Mouse (Mus musculus) ES-E14 (cell line): Measurements from ENCODE around the gene Mettl24. TPM values are rescaled to one million over a fixed set of nuclear protein-coding genes. Genes with fewer than 3 reads are reported as not detected.

Source experiments
- DNase-seq: peaks from one replicate; pipeline ENCODE4 v3.0.0-alpha.2; 2013; ENCODE audit warnings: low read depth, low spot score
- H3K27ac ChIP-seq: 2 replicates; pipeline ENCODE4 v1.5.1; 2012; ENCODE audit warnings: low read depth, mild to moderate bottlenecking, low read length, moderate library complexity, mixed read lengths; ENCODE audit not compliant: poor library complexity, insufficient read depth, severe bottlenecking
- H3K36me3 ChIP-seq: 2 replicates; pipeline ENCODE4 v1.6.1; 2012; ENCODE audit warnings: mild to moderate bottlenecking, low read length, moderate library complexity, mixed read lengths; ENCODE audit not compliant: control insufficient read depth, poor library complexity, insufficient read depth, severe bottlenecking
- H3K4me1 ChIP-seq, 2 experiments: fragments of 150-350 bp in 1 of 2; sonication (generic) in 1 of 2; 2 replicates each; pipeline ENCODE4 v1.6.1; 2012; ENCODE audit warnings: low read length in 2 of 2, mild to moderate bottlenecking in 1 of 2, mixed read lengths in 1 of 2; ENCODE audit not compliant: control insufficient read depth in 2 of 2, insufficient read depth in 2 of 2, poor library complexity in 1 of 2
- H3K4me3 ChIP-seq, 2 experiments: fragments of 150-350 bp in 1 of 2; sonication (generic) in 1 of 2; 2 replicates each; pipeline ENCODE4 v1.5.1; 2012; ENCODE audit warnings: low read length in 2 of 2, low read depth in 1 of 2, mild to moderate bottlenecking in 1 of 2, mixed read lengths in 1 of 2; ENCODE audit not compliant: insufficient read depth in 1 of 2, poor library complexity in 1 of 2, severe bottlenecking in 1 of 2
- H3K9ac ChIP-seq: 2 replicates; pipeline ENCODE4 v1.6.1; 2012; ENCODE audit warnings: low read depth, mild to moderate bottlenecking, low read length, mixed read lengths; ENCODE audit not compliant: poor library complexity, insufficient read depth, severe bottlenecking
- H3K9me3 ChIP-seq: fragments of 150-350 bp; sonication (generic); 2 replicates; pipeline ENCODE4 v1.6.1; 2012; ENCODE audit warnings: low read depth, mild to moderate bottlenecking, low read length; ENCODE audit not compliant: control insufficient read depth, insufficient read depth
- CHD2 ChIP-seq: IDR thresholded peaks from 2 replicates; pipeline ENCODE4 v1.6.1; 2014; ENCODE audit warnings: mild to moderate bottlenecking, low read depth, low read length, inconsistent platforms
- HCFC1 ChIP-seq: IDR thresholded peaks from 2 replicates; pipeline ENCODE4 v1.6.1; 2012; ENCODE audit warnings: low read length, inconsistent platforms, borderline replicate concordance; ENCODE audit not compliant: insufficient read depth
- MAFK ChIP-seq: IDR thresholded peaks from 2 replicates; pipeline ENCODE4 v1.6.1; 2014; ENCODE audit warnings: mild to moderate bottlenecking, low read depth, low read length, inconsistent platforms; ENCODE audit not compliant: insufficient read depth
- ZC3H11A ChIP-seq: IDR thresholded peaks from 2 replicates; pipeline ENCODE4 v1.6.1; 2012; ENCODE audit warnings: low read depth, mild to moderate bottlenecking, inconsistent platforms, low read length, borderline replicate concordance
- ZNF384 ChIP-seq: IDR thresholded peaks from 2 replicates; pipeline ENCODE4 v1.6.1; 2012; ENCODE audit warnings: low read depth, low read length, inconsistent platforms
- in situ Hi-C, 2 experiments: fragments of 600-800 bp; cut with MboI; formaldehyde crosslinking; loops; one replicate each; pipeline ENCODE4 v1.15.1; 2025; ENCODE audit warnings: low sequenced_read_pairs in 2 of 2, inconsistent platforms in 1 of 2; ENCODE audit not compliant: unreplicated experiment in 2 of 2
- total RNA-seq: library from RNA; depleted of rRNA; stranded (reverse); fragments of 300-350 nt; gene quantifications from 2 replicates; pipeline ENCODE4 v1.2.3, GENCODE M21; 2012

Mettl24 gene
- total RNA-seq, 1 experiment = 0.40 TPM

GRCm38 (mm10) chr10:40678477-40678876, 4.6 kb upstream of the Mettl24 start:
- H3K4me1 ChIP-seq = no peaks in the 10 kb centered on the region
- no peak overlapping the region for H3K9ac ChIP-seq
- TF ChIP-seq ZNF384 (no peak), HCFC1 (no peak), CHD2 (no peak), MAFK (no peak), ZC3H11A (no peak)
- DNase-seq = no peak
- in situ Hi-C loops = no loop called here
- no peaks in the 10 kb centered on the region for H3K36me3 ChIP-seq
- no peak overlapping the region for H3K4me3 ChIP-seq
- no peak overlapping the region for H3K27ac ChIP-seq
- no peaks in the 10 kb centered on the region for H3K9me3 ChIP-seq

GRCm38 (mm10) chr10:40682470-40682869, 612 bp upstream of the Mettl24 start:
- no peak overlapping the region for H3K9ac ChIP-seq
- H3K27ac ChIP-seq = no peak overlapping the region
- TF ChIP-seq CHD2 = no peak
- TF ChIP-seq HCFC1 = no peak
- no peak for TF ChIP-seq ZNF384
- no peak for TF ChIP-seq MAFK
- no peak for TF ChIP-seq ZC3H11A
- in situ Hi-C loops = no loop called here
- no peaks in the 10 kb centered on the region for H3K36me3 ChIP-seq
- peaks cover 0 to 2% of the 10 kb centered on the region in 2 experiments; a peak in 1 of 4 replicates for H3K4me1 ChIP-seq
- no peak for DNase-seq
- H3K4me3 ChIP-seq = no peak overlapping the region
- no peaks in the 10 kb centered on the region for H3K9me3 ChIP-seq

- peak; percentile 4 for DNase-seq
- no peaks in the 10 kb centered on the region for H3K9me3 ChIP-seq
- H3K27ac ChIP-seq = no peak overlapping the region
- H3K9ac ChIP-seq = no peak overlapping the region
- no peaks in the 10 kb centered on the region for H3K36me3 ChIP-seq
- H3K4me1 ChIP-seq = peaks cover 0 to 2% of the 10 kb centered on the region in 2 experiments; a peak in 1 of 4 replicates
- in situ Hi-C loops = no loop called here
- peak overlapping the region in 1 of 2 experiments; percentile 73; a peak in 2 of 4 replicates for H3K4me3 ChIP-seq
- TF ChIP-seq MAFK = no peak
- no peak for TF ChIP-seq ZC3H11A
These were observed 779 bp downstream of the Mettl24 start for GRCm38 (mm10) chr10:40683868-40684253.

- TF ChIP-seq HCFC1 (no peak), ZNF384 (no peak), CHD2 (no peak), ZC3H11A (no peak), MAFK (no peak)
- no peak overlapping the region for H3K4me3 ChIP-seq
- no peak overlapping the region for H3K27ac ChIP-seq
- DNase-seq = no peak
- peaks cover 0 to 2% of the 10 kb centered on the region in 2 experiments; a peak in 1 of 4 replicates for H3K4me1 ChIP-seq
- no peaks in the 10 kb centered on the region for H3K9me3 ChIP-seq
- in situ Hi-C loops = no loop called here
- no peak overlapping the region for H3K9ac ChIP-seq
- no peaks in the 10 kb centered on the region for H3K36me3 ChIP-seq
These were observed 1.2 kb downstream of the Mettl24 start for GRCm38 (mm10) chr10:40684326-40684725.

- H3K27ac ChIP-seq = no peak overlapping the region
These were observed 2.6 kb downstream of the Mettl24 start for GRCm38 (mm10) chr10:40685641-40686040.

More at GRCm38 (mm10) chr10:40685641-40686040, 2.6 kb downstream of the Mettl24 start:
- in situ Hi-C loops = no loop called here
- no peaks in the 10 kb centered on the region for H3K9me3 ChIP-seq
- H3K36me3 ChIP-seq = no peaks in the 10 kb centered on the region
- H3K4me1 ChIP-seq = peaks cover 0 to 2% of the 10 kb centered on the region in 2 experiments; a peak in 1 of 4 replicates
- no peak for TF ChIP-seq ZC3H11A
- TF ChIP-seq MAFK = no peak
- TF ChIP-seq CHD2 = no peak
- TF ChIP-seq ZNF384 = no peak
- TF ChIP-seq HCFC1 = no peak
- no peak overlapping the region for H3K4me3 ChIP-seq
- no peak overlapping the region for H3K9ac ChIP-seq
- no peak for DNase-seq
